Mouse (Mus musculus): Measurements from ENCODE around the gene Pla2g3. TPM values are rescaled to one million over a fixed set of nuclear protein-coding genes. Genes with fewer than 3 reads are reported as not detected.
A peak's percentile ranks its signal among the peaks of the same experiment; 100 is the strongest.

Gene Pla2g3
- polyA plus RNA-seq, 1 experiment from 2014 or later = 0.38 TPM

GRCm38 (mm10) chr11:3515637-3516036 is 27.6 kb downstream of the Pla2g3 start:
- Histone ChIP-seq H3K4me1 (replicated peaks; ENCODE audit: control insufficient read depth, insufficient read depth, low read length) (peaks cover 10% of the 10 kb centered on the region), H3K27ac (ENCODE audit: low read length) (no peak overlapping the region), H3K4me3 (ENCODE audit: low read length) (peak overlapping the region; percentile 57; the same call in 1 of the 2 replicates), H3K9me3 (ENCODE audit: control insufficient read depth, low read length) (no peaks in the 10 kb centered on the region), H3K27me3 (ENCODE audit: control insufficient read depth, insufficient read depth, low read depth, low read length) (no peaks in the 10 kb centered on the region), H3K4me2 (ENCODE audit: low read depth, low read length) (peak overlapping the region; percentile 75), H3K9ac (ENCODE audit: low read length) (no peak overlapping the region), H3K36me3 (ENCODE audit: control insufficient read depth, insufficient read depth, low read length) (peaks cover 6% of the 10 kb centered on the region)
- 78% methylated on average over 4 of the region's 4 CpGs for WGBS
- no peak for ATAC-seq (ENCODE audit: low read depth)

- no peak overlapping the region for H3K4me2 ChIP-seq (ENCODE audit: low read depth, low read length)
- H3K27ac ChIP-seq (ENCODE audit: low read length) = no peak overlapping the region
- no peaks in the 10 kb centered on the region for H3K9me3 ChIP-seq (ENCODE audit: control insufficient read depth, low read length)
- peaks cover 10% of the 10 kb centered on the region for H3K4me1 ChIP-seq (replicated peaks; ENCODE audit: control insufficient read depth, insufficient read depth, low read length)
- H3K4me3 ChIP-seq (ENCODE audit: low read length) = no peak overlapping the region
- H3K27me3 ChIP-seq (ENCODE audit: control insufficient read depth, insufficient read depth, low read depth, low read length) = no peaks in the 10 kb centered on the region
- 79% methylated on average over 5 of the region's 5 CpGs for WGBS
- H3K36me3 ChIP-seq (ENCODE audit: control insufficient read depth, insufficient read depth, low read length) = peaks cover 11% of the 10 kb centered on the region
- no peak overlapping the region for H3K9ac ChIP-seq (ENCODE audit: low read length)
- ATAC-seq (ENCODE audit: low read depth) = no peak
These were observed 28.0 kb downstream of the Pla2g3 start for GRCm38 (mm10) chr11:3516121-3516520.

- Histone ChIP-seq H3K4me2 (ENCODE audit: low read depth, low read length) (peak overlapping the region; percentile 69), H3K4me1 (replicated peaks; ENCODE audit: control insufficient read depth, insufficient read depth, low read length) (peaks cover 10% of the 10 kb centered on the region), H3K36me3 (ENCODE audit: control insufficient read depth, insufficient read depth, low read length) (peaks cover 20% of the 10 kb centered on the region), H3K27me3 (ENCODE audit: control insufficient read depth, insufficient read depth, low read depth, low read length) (no peaks in the 10 kb centered on the region), H3K27ac (ENCODE audit: low read length) (no peak overlapping the region), H3K9me3 (ENCODE audit: control insufficient read depth, low read length) (no peaks in the 10 kb centered on the region), H3K9ac (ENCODE audit: low read length) (peak overlapping the region; percentile 22), H3K4me3 (ENCODE audit: low read length) (peak overlapping the region; percentile 32)
- peak; percentile 41 for ATAC-seq (ENCODE audit: low read depth)
- WGBS = 2% methylated on average over 50 of the region's 50 CpGs
These were observed 29.1 kb downstream of the Pla2g3 start for GRCm38 (mm10) chr11:3516859-3517845.

GRCm38 (mm10) chr11:3517846-3518732 is 30.0 kb downstream of the Pla2g3 start:
- Histone ChIP-seq H3K4me1 (replicated peaks; ENCODE audit: control insufficient read depth, insufficient read depth, low read length) (peaks cover 10% of the 10 kb centered on the region), H3K9ac (ENCODE audit: low read length) (peak overlapping the region; percentile 22; the same call in 1 of the 2 replicates), H3K4me2 (ENCODE audit: low read depth, low read length) (peak overlapping the region; percentile 69), H3K9me3 (ENCODE audit: control insufficient read depth, low read length) (no peaks in the 10 kb centered on the region), H3K36me3 (ENCODE audit: control insufficient read depth, insufficient read depth, low read length) (peaks cover 29% of the 10 kb centered on the region), H3K27ac (ENCODE audit: low read length) (no peak overlapping the region), H3K27me3 (ENCODE audit: control insufficient read depth, insufficient read depth, low read depth, low read length) (no peaks in the 10 kb centered on the region), H3K4me3 (ENCODE audit: low read length) (no peak overlapping the region)
- WGBS = 44% methylated on average over 13 of the region's 13 CpGs
- no peak for ATAC-seq (ENCODE audit: low read depth)

GRCm38 (mm10) chr11:3519051-3519726 is 31.1 kb downstream of the Pla2g3 start:
- WGBS = 67% methylated on average over 4 of the region's 4 CpGs
- H3K36me3 ChIP-seq (ENCODE audit: control insufficient read depth, insufficient read depth, low read length) = peaks cover 35% of the 10 kb centered on the region
- no peak overlapping the region for H3K4me2 ChIP-seq (ENCODE audit: low read depth, low read length)
- no peak for ATAC-seq (ENCODE audit: low read depth)
- no peak overlapping the region for H3K9ac ChIP-seq (ENCODE audit: low read length)
- H3K27me3 ChIP-seq (ENCODE audit: control insufficient read depth, insufficient read depth, low read depth, low read length) = no peaks in the 10 kb centered on the region
- H3K4me1 ChIP-seq (replicated peaks; ENCODE audit: control insufficient read depth, insufficient read depth, low read length) = peaks cover 10% of the 10 kb centered on the region
- no peaks in the 10 kb centered on the region for H3K9me3 ChIP-seq (ENCODE audit: control insufficient read depth, low read length)
- H3K4me3 ChIP-seq (ENCODE audit: low read length) = no peak overlapping the region
- no peak overlapping the region for H3K27ac ChIP-seq (ENCODE audit: low read length)

GRCm38 (mm10) chr11:3519756-3520398 is 31.8 kb downstream of the Pla2g3 start:
- no peaks in the 10 kb centered on the region for H3K9me3 ChIP-seq (ENCODE audit: control insufficient read depth, low read length)
- H3K27ac ChIP-seq (ENCODE audit: low read length) = no peak overlapping the region
- no peak overlapping the region for H3K9ac ChIP-seq (ENCODE audit: low read length)
- no peak overlapping the region for H3K4me3 ChIP-seq (ENCODE audit: low read length)
- peaks cover 10% of the 10 kb centered on the region for H3K4me1 ChIP-seq (replicated peaks; ENCODE audit: control insufficient read depth, insufficient read depth, low read length)
- no peak overlapping the region for H3K4me2 ChIP-seq (ENCODE audit: low read depth, low read length)
- 54% methylated on average over 11 of the region's 11 CpGs for WGBS
- peaks cover 40% of the 10 kb centered on the region for H3K36me3 ChIP-seq (ENCODE audit: control insufficient read depth, insufficient read depth, low read length)
- H3K27me3 ChIP-seq (ENCODE audit: control insufficient read depth, insufficient read depth, low read depth, low read length) = no peaks in the 10 kb centered on the region
- no peak for ATAC-seq (ENCODE audit: low read depth)

GRCm38 (mm10) chr11:3520919-3521318 is 32.8 kb downstream of the Pla2g3 start:
- ATAC-seq (ENCODE audit: low read depth) = no peak
- H3K9me3 ChIP-seq (ENCODE audit: control insufficient read depth, low read length) = no peaks in the 10 kb centered on the region
- H3K36me3 ChIP-seq (ENCODE audit: control insufficient read depth, insufficient read depth, low read length) = peaks cover 50% of the 10 kb centered on the region
- H3K4me1 ChIP-seq (replicated peaks; ENCODE audit: control insufficient read depth, insufficient read depth, low read length) = peaks cover 10% of the 10 kb centered on the region
- H3K9ac ChIP-seq (ENCODE audit: low read length) = no peak overlapping the region
- no peak overlapping the region for H3K4me2 ChIP-seq (ENCODE audit: low read depth, low read length)
- H3K27ac ChIP-seq (ENCODE audit: low read length) = no peak overlapping the region
- no peak overlapping the region for H3K4me3 ChIP-seq (ENCODE audit: low read length)
- H3K27me3 ChIP-seq (ENCODE audit: control insufficient read depth, insufficient read depth, low read depth, low read length) = no peaks in the 10 kb centered on the region
- 72% methylated on average over 14 of the region's 14 CpGs for WGBS

- Histone ChIP-seq H3K4me2 (ENCODE audit: low read depth, low read length) (no peak overlapping the region), H3K27me3 (ENCODE audit: control insufficient read depth, insufficient read depth, low read depth, low read length) (no peaks in the 10 kb centered on the region), H3K9ac (ENCODE audit: low read length) (no peak overlapping the region), H3K4me1 (replicated peaks; ENCODE audit: control insufficient read depth, insufficient read depth, low read length) (peaks cover 8% of the 10 kb centered on the region), H3K27ac (ENCODE audit: low read length) (no peak overlapping the region), H3K36me3 (ENCODE audit: control insufficient read depth, insufficient read depth, low read length) (peaks cover 55% of the 10 kb centered on the region), H3K9me3 (ENCODE audit: control insufficient read depth, low read length) (no peaks in the 10 kb centered on the region), H3K4me3 (ENCODE audit: low read length) (no peak overlapping the region)
- 85% methylated on average over 23 of the region's 23 CpGs for WGBS
- no peak for ATAC-seq (ENCODE audit: low read depth)
These were observed 33.5 kb downstream of the Pla2g3 start for GRCm38 (mm10) chr11:3521339-3522224.
